Mouse (Mus musculus) MEL (cell line): ENCODE measurements at regions not wholly inside any gene's neighbourhood (a gene's known extent, or its start where the extent isn't known, plus 50 kb on each side); places are given as distances from the start of the nearest gene placed in this dataset.

ENCODE experiments used
- DNase-seq: peaks from one replicate; pipeline ENCODE4 v3.0.0; 2011; ENCODE audit warnings: low read depth, low spot score
- H3K27ac ChIP-seq: 2 replicates; pipeline ENCODE4 v1.5.1; 2012; ENCODE audit warnings: low read depth, mild to moderate bottlenecking, control low read depth, low read length, moderate library complexity; ENCODE audit not compliant: control insufficient read depth
- H3K27me3 ChIP-seq, 2 experiments: fragments of 150-350 bp in 1 of 2; sonication (generic) in 1 of 2; 2 replicates each; pipeline ENCODE4 v1.6.1; 2012; ENCODE audit warnings: low read length in 2 of 2, mild to moderate bottlenecking in 2 of 2, improper control_type of control experiment in 1 of 2, moderate library complexity in 1 of 2; ENCODE audit not compliant: insufficient read depth in 2 of 2, control insufficient read depth in 1 of 2
- H3K36me3 ChIP-seq, 2 experiments: 2 replicates each; pipeline ENCODE4 v1.6.1; 2012 to 2014; ENCODE audit warnings: low read length in 2 of 2, improper control_type of control experiment in 1 of 2, inconsistent platforms in 1 of 2, mild to moderate bottlenecking in 1 of 2; ENCODE audit not compliant: insufficient read depth in 2 of 2, control insufficient read depth in 1 of 2
- H3K4me1 ChIP-seq, 2 experiments: fragments of 150-350 bp in 1 of 2; sonication (generic) in 1 of 2; 2 replicates each; pipeline ENCODE4 v1.6.1; 2012; ENCODE audit warnings: low read length in 2 of 2, improper control_type of control experiment in 1 of 2, mild to moderate bottlenecking in 1 of 2; ENCODE audit not compliant: insufficient read depth in 2 of 2, control insufficient read depth in 1 of 2
- H3K4me3 ChIP-seq, 2 experiments: fragments of 150-350 bp in 1 of 2; sonication (generic) in 1 of 2; 2 replicates each; pipeline ENCODE4 v1.5.1; 2012; ENCODE audit warnings: low read depth in 2 of 2, low read length in 2 of 2, mild to moderate bottlenecking in 2 of 2, moderate library complexity in 2 of 2, control low read depth in 1 of 2, improper control_type of control experiment in 1 of 2; ENCODE audit not compliant: control insufficient read depth in 1 of 2, insufficient read depth in 1 of 2
- H3K79me2 ChIP-seq: 2 replicates; pipeline ENCODE4 v1.6.1; 2012; ENCODE audit warnings: mild to moderate bottlenecking, low read length, moderate library complexity; ENCODE audit not compliant: control insufficient read depth, poor library complexity, insufficient read depth
- H3K9ac ChIP-seq: 2 replicates; pipeline ENCODE4 v1.6.1; 2012; ENCODE audit warnings: low read depth, mild to moderate bottlenecking, control low read depth, low read length, moderate library complexity; ENCODE audit not compliant: control insufficient read depth, poor library complexity, severe bottlenecking
- H3K9me3 ChIP-seq: fragments of 150-350 bp; sonication (generic); replicated peaks from 2 replicates; pipeline ENCODE4 v1.6.1; 2012; ENCODE audit warnings: mild to moderate bottlenecking, low read length, improper control_type of control experiment, moderate library complexity; ENCODE audit not compliant: insufficient read depth
- CHD1 ChIP-seq: IDR thresholded peaks from 2 replicates; pipeline ENCODE4 v1.6.1; 2012; ENCODE audit warnings: low read depth, mild to moderate bottlenecking, inconsistent platforms, low read length, improper control_type of control experiment
- ELF1 ChIP-seq: IDR thresholded peaks from 2 replicates; pipeline ENCODE4 v1.6.1; 2014; ENCODE audit warnings: low read depth, mild to moderate bottlenecking, inconsistent platforms, low read length, improper control_type of control experiment, moderate library complexity
- EP300 ChIP-seq, 2 experiments: IDR thresholded peaks; 2 replicates each; pipeline ENCODE4 v1.6.1; 2011; ENCODE audit warnings: improper control_type of control experiment in 2 of 2, low read length in 2 of 2, low read depth in 1 of 2, mild to moderate bottlenecking in 1 of 2
- GATA1 ChIP-seq: IDR thresholded peaks from 2 replicates; pipeline ENCODE4 v1.6.1; 2011; ENCODE audit warnings: low read depth, low read length, improper control_type of control experiment
- HCFC1 ChIP-seq: IDR thresholded peaks from 2 replicates; pipeline ENCODE4 v1.6.1; 2012; ENCODE audit warnings: low read depth, mild to moderate bottlenecking, inconsistent platforms, low read length, improper control_type of control experiment, moderate library complexity
- JUND ChIP-seq: IDR thresholded peaks from 2 replicates; pipeline ENCODE4 v1.6.1; 2011; ENCODE audit warnings: low read depth, mild to moderate bottlenecking, improper control_type of control experiment, low read length
- MAZ ChIP-seq: IDR thresholded peaks from 2 replicates; pipeline ENCODE4 v1.6.1; 2012; ENCODE audit warnings: low read depth, mild to moderate bottlenecking, inconsistent platforms, low read length, improper control_type of control experiment
- MYC ChIP-seq: IDR thresholded peaks from 2 replicates; pipeline ENCODE4 v1.6.1; 2011; ENCODE audit warnings: low read depth, mild to moderate bottlenecking, low read length, improper control_type of control experiment, moderate library complexity
- NELFE ChIP-seq: IDR thresholded peaks from 2 replicates; pipeline ENCODE4 v1.6.1; 2011; ENCODE audit warnings: low read depth, low read length, improper control_type of control experiment
- NRF1 ChIP-seq: IDR thresholded peaks from 2 replicates; pipeline ENCODE4 v1.6.1; 2014; ENCODE audit warnings: low read depth, mild to moderate bottlenecking, inconsistent platforms, low read length, improper control_type of control experiment, moderate library complexity; ENCODE audit not compliant: poor library complexity, insufficient read depth, severe bottlenecking
- POLR2A ChIP-seq, 2 experiments: IDR thresholded peaks; 2 replicates each; pipeline ENCODE4 v1.6.1; 2011 to 2012; ENCODE audit warnings: low read length in 2 of 2, mild to moderate bottlenecking in 2 of 2, control low read depth in 1 of 2, improper control_type of control experiment in 1 of 2, low read depth in 1 of 2, moderate library complexity in 1 of 2; ENCODE audit not compliant: control insufficient read depth in 1 of 2, insufficient read depth in 1 of 2, poor library complexity in 1 of 2
- POLR2AphosphoS2 ChIP-seq: IDR thresholded peaks from 2 replicates; pipeline ENCODE4 v1.6.1; 2011; ENCODE audit warnings: low read length, improper control_type of control experiment
- POLR2AphosphoS5 ChIP-seq: IDR thresholded peaks from 2 replicates; pipeline ENCODE4 v1.6.1; 2012; ENCODE audit warnings: low read depth, borderline replicate concordance, mild to moderate bottlenecking, inconsistent platforms, low read length, moderate library complexity, mixed read lengths
- RCOR1 ChIP-seq: IDR thresholded peaks from 2 replicates; pipeline ENCODE4 v1.6.1; 2012; ENCODE audit warnings: low read depth, mild to moderate bottlenecking, inconsistent platforms, low read length, improper control_type of control experiment
- TAL1 ChIP-seq: IDR thresholded peaks from 2 replicates; pipeline ENCODE4 v1.6.1; 2012; ENCODE audit warnings: mild to moderate bottlenecking, inconsistent platforms, low read length, moderate library complexity, mixed read lengths
- TBP ChIP-seq: IDR thresholded peaks from 2 replicates; pipeline ENCODE4 v1.8.0; 2011; ENCODE audit warnings: low read depth, low read length, improper control_type of control experiment
- TCF12 ChIP-seq: IDR thresholded peaks from 2 replicates; pipeline ENCODE4 v1.6.1; 2014; ENCODE audit warnings: low read depth, mild to moderate bottlenecking, inconsistent platforms, low read length, improper control_type of control experiment, moderate library complexity
- UBTF ChIP-seq: IDR thresholded peaks from 2 replicates; pipeline ENCODE4 v1.6.1; 2012; ENCODE audit warnings: low read depth, mild to moderate bottlenecking, inconsistent platforms, low read length, improper control_type of control experiment, moderate library complexity, borderline replicate concordance; ENCODE audit not compliant: insufficient read depth
- USF1 ChIP-seq: IDR thresholded peaks from 2 replicates; pipeline ENCODE4 v1.6.1; 2014; ENCODE audit warnings: low read depth, mild to moderate bottlenecking, inconsistent platforms, low read length, improper control_type of control experiment, moderate library complexity
- ZC3H11A ChIP-seq: IDR thresholded peaks from 2 replicates; pipeline ENCODE4 v1.6.1; 2012; ENCODE audit warnings: low read depth, mild to moderate bottlenecking, inconsistent platforms, low read length, improper control_type of control experiment
- ZKSCAN1 ChIP-seq: IDR thresholded peaks from 2 replicates; pipeline ENCODE4 v1.6.1; 2012; ENCODE audit warnings: low read depth, mild to moderate bottlenecking, inconsistent platforms, low read length, improper control_type of control experiment, moderate library complexity
- ZNF384 ChIP-seq: IDR thresholded peaks from 2 replicates; pipeline ENCODE4 v1.6.1; 2012; ENCODE audit warnings: low read depth, mild to moderate bottlenecking, inconsistent platforms, low read length, improper control_type of control experiment

- no peak for DNase-seq
Measured at GRCm38 (mm10) chr11:84671585-84671984, 146.2 kb upstream of the Lhx1 start.

GRCm38 (mm10) chr11:84667711-84668110 lies 142.4 kb upstream of the Lhx1 start:
- H3K27me3 ChIP-seq: 0 out of 4 replicates have a peak, but pooled peaks cover 0 to 2% of the 10 kb centered on the region in 2 experiments
- H3K9me3 ChIP-seq: no peaks in the 10 kb centered on the region
- H3K27ac ChIP-seq: no peak overlapping the region
- DNase-seq: peak; percentile 73
- H3K4me3 ChIP-seq: no peak overlapping the region
- no peaks in the 10 kb centered on the region for H3K79me2 ChIP-seq
- TF ChIP-seq ZKSCAN1 (no peak), POLR2AphosphoS5 (no peak), TAL1 (no peak; the same call in 1 of the 2 replicates), TCF12 (0 out of 2 replicates have a peak, but pooled peaks have one; percentile 8), GATA1 (peak; percentile 53), ELF1 (0 out of 2 replicates have a peak, but pooled peaks have one; percentile 18), TBP (0 out of 2 replicates have a peak, but pooled peaks have one; percentile 22), CHD1 (no peak), MYC (peak; percentile 56), EP300 (IDR thresholded peaks at IDR 0.05; ENCODE audit: low read depth in 1 of 2, low read length in 2 of 2) (peak; percentile 62 to 65; a peak in 3 of 4 replicates), RCOR1 (peak; percentile 61; the same call in 1 of the 2 replicates)
- H3K36me3 ChIP-seq: peaks cover 0 to 9% of the 10 kb centered on the region in 2 experiments; a peak in 2 of 4 replicates
- H3K9ac ChIP-seq: no peak overlapping the region
- peaks cover 0 to 13% of the 10 kb centered on the region in 2 experiments; a peak in 2 of 4 replicates for H3K4me1 ChIP-seq

More at GRCm38 (mm10) chr11:84671585-84671984, 146.2 kb upstream of the Lhx1 start:
- Histone ChIP-seq H3K9ac (no peak overlapping the region), H3K4me1 (peaks cover 0 to 13% of the 10 kb centered on the region in 2 experiments; a peak in 2 of 4 replicates), H3K4me3 (no peak overlapping the region), H3K27me3 (peaks cover 0 to 4% of the 10 kb centered on the region in 2 experiments; a peak in 3 of 4 replicates), H3K36me3 (peaks cover 0 to 9% of the 10 kb centered on the region in 2 experiments; a peak in 2 of 4 replicates), H3K9me3 (no peaks in the 10 kb centered on the region), H3K27ac (no peak overlapping the region), H3K79me2 (no peaks in the 10 kb centered on the region)
- TF ChIP-seq MYC (no peak), TAL1 (no peak), POLR2AphosphoS5 (no peak), USF1 (no peak), POLR2A (IDR thresholded peaks at IDR 0.05; ENCODE audit: control insufficient read depth in 1 of 2, insufficient read depth in 1 of 2, low read depth in 1 of 2, low read length in 2 of 2, poor library complexity in 1 of 2) (no peak), JUND (no peak), ZNF384 (no peak), NRF1 (no peak), UBTF (no peak), MAZ (no peak), ZC3H11A (no peak), NELFE (no peak), POLR2AphosphoS2 (no peak), RCOR1 (no peak), ZKSCAN1 (no peak), HCFC1 (no peak)
